Mouse (Mus musculus): Measurements from ENCODE around the gene Myom3. TPM values are rescaled to one million over a fixed set of nuclear protein-coding genes. Genes with fewer than 3 reads are reported as not detected.

Gene Myom3
- total and polyA plus RNA-seq, 3 experiments = not detected

DNA sequence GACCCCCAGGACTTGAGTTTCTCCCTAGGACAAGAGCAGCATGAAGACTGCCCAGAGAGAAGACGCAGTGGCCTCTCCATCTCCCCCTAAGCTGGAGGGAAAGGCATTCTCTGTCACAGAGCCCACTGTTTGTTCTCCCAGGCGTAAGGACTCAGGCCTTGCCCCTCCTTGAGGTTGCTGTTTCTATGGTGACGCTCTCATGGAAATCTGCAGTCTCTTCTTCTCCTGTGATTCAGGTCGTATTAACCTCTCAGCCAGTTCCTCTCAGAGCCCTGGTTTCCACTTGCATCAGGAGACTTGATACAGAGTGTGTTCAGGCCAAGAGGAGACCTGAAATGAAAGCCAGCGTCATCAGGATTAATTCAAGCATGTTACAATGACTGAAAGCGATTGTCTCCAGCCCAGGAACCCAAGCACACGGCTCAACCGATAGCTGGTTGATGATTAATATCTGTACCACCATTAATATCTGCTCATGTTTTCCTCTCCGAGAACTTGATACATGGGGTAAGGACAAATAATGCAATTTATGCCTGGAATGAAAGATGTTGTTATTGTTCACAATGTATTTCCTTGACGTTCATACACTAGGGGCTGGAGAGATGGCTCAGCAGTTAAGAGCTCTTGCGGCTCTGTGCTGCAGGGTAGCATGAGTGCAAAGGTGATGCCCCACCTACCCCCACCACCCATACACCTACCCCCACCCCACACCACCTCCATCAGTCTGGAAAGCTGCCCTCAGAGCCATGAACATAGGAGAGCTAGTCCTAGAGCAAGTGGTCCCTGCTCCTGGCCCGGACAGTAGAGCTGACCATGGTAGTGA is 74.0 kb downstream of the Myom3 start:
- TF ChIP-seq MAFK (IDR thresholded peaks at IDR 0.05; ENCODE audit: borderline replicate concordance, low read depth, low read length) (no peak), TBP (IDR thresholded peaks at IDR 0.05; ENCODE audit: low read depth, low read length) (no peak), BHLHE40 (IDR thresholded peaks at IDR 0.05; ENCODE audit: borderline replicate concordance, low read depth, low read length) (no peak), USF1 (IDR thresholded peaks at IDR 0.05; ENCODE audit: low read depth, low read length) (no peak), GABPA (IDR thresholded peaks at IDR 0.05; ENCODE audit: low read depth, low read length) (no peak), POLR2A (IDR thresholded peaks at IDR 0.05; ENCODE audit: control insufficient read depth in 1 of 2, insufficient read depth in 1 of 2, low read depth in 1 of 2, low read length in 2 of 2, poor library complexity in 1 of 2) (no peak), TAL1 (IDR thresholded peaks at IDR 0.05; ENCODE audit: low read length) (no peak), ZC3H11A (IDR thresholded peaks at IDR 0.05; ENCODE audit: low read depth, low read length) (no peak), MEF2A (IDR thresholded peaks at IDR 0.05; ENCODE audit: extremely low read depth, insufficient replicate concordance, low read depth, low read length, poor library complexity, severe bottlenecking) (no peak), NRF1 (IDR thresholded peaks at IDR 0.05; ENCODE audit: insufficient read depth, low read depth, low read length, poor library complexity, severe bottlenecking) (no peak), CTCF (IDR thresholded peaks at IDR 0.05 in 2 of 3, conservative IDR thresholded peaks at IDR 0.05 in 1 of 3; ENCODE audit: control insufficient read depth in 1 of 3, insufficient read depth in 1 of 3, low read depth in 2 of 3, low read length in 3 of 3, poor library complexity in 1 of 3, severe bottlenecking in 1 of 3) (no peak), MYB (IDR thresholded peaks at IDR 0.05; ENCODE audit: low read depth, low read length) (no peak), POLR2AphosphoS5 (IDR thresholded peaks at IDR 0.05; ENCODE audit: borderline replicate concordance, low read depth, low read length) (no peak), SIN3A (IDR thresholded peaks at IDR 0.05; ENCODE audit: low read length) (no peak), JUND (IDR thresholded peaks at IDR 0.05; ENCODE audit: low read depth, low read length) (no peak), MAX (IDR thresholded peaks at IDR 0.05; ENCODE audit: low read length) (no peak), ZKSCAN1 (IDR thresholded peaks at IDR 0.05; ENCODE audit: low read depth, low read length) (no peak), EP300 (IDR thresholded peaks at IDR 0.05; ENCODE audit: low read depth in 1 of 2, low read length in 2 of 2) (no peak), TCF12 (IDR thresholded peaks at IDR 0.05; ENCODE audit: low read depth, low read length) (no peak), NELFE (IDR thresholded peaks at IDR 0.05; ENCODE audit: low read depth, low read length) (no peak)
- Histone ChIP-seq H3K9ac (ENCODE audit: control insufficient read depth, low read depth, low read length, poor library complexity, severe bottlenecking) (no peak overlapping the region), H3K36me3 (ENCODE audit: control insufficient read depth in 1 of 2, insufficient read depth in 2 of 2, low read length in 2 of 2) (no peaks in the 10 kb centered on the region), H3K27ac (ENCODE audit: control insufficient read depth, low read depth, low read length) (no peak overlapping the region), H3K27me3 (ENCODE audit: control insufficient read depth in 1 of 2, insufficient read depth in 2 of 2, low read length in 2 of 2) (peaks cover 1 to 2% of the 10 kb centered on the region in 2 experiments; a peak in 1 of 4 replicates), H3K4me3 (ENCODE audit: control insufficient read depth in 1 of 2, insufficient read depth in 1 of 2, low read depth in 2 of 2, low read length in 2 of 2) (no peak overlapping the region), H3K9me3 (replicated peaks; ENCODE audit: insufficient read depth, low read length) (no peaks in the 10 kb centered on the region), H3K79me2 (ENCODE audit: control insufficient read depth, insufficient read depth, low read length, poor library complexity) (no peaks in the 10 kb centered on the region), H3K4me1 (ENCODE audit: control insufficient read depth in 1 of 2, insufficient read depth in 2 of 2, low read length in 2 of 2) (no peaks in the 10 kb centered on the region)
- DNase-seq (ENCODE audit: low read depth, low spot score) = no peak
